Mouse (Mus musculus): ENCODE results near the gene Ablim2.

DNA sequence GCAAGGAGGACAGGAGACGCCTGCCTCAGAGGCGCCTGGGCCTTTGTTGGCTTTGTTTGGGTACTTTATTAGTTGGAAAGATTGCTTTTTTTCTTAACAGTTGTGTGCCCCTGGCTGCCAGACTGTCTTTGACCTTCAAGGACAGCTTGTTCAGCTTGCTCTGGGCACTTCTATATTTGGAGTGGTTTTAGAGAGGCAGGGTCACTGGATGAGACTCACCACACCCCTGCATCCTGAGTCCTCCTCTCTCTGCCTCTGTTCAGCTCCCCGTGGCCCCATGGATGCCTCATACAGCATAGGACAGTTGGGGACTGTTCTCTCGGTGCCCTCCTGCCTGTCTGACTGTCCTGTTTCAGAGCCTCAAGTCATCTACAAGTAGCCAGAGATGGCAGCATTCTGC lies 37.3 kb downstream of the Ablim2 start:
- TF ChIP-seq POLR2A (IDR thresholded peaks at IDR 0.05; ENCODE audit: borderline replicate concordance, extremely low read depth, insufficient read depth, insufficient read length, poor library complexity, severe bottlenecking) (no peak), CTCF (IDR thresholded peaks at IDR 0.05; ENCODE audit: borderline replicate concordance, extremely low read depth, insufficient read depth, insufficient read length) (no peak)

Measured in brain, embryonic 14.5 days (tissue).